Mouse (Mus musculus): ENCODE data around the gene Csf2rb.

DNA sequence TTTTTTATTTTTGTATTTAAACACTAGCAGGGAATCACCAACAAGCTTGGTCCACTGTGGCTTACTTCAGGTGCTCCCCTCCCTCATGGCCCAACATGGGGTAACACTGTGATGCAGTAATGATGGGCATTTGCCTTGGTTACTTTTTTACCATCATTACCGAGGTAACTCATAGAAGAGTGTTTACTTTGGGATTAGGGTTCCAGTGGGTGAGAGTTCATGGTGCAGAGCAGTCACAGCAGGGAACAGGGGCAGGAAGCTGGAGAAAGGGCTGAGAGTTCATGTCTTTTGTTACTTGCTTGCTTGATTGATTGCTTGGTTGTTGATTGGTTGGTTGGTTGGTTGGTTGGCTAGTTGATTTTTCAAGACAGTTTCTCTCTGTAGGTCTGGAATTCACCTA lies 18.1 kb downstream of the Csf2rb start:
- TF ChIP-seq EP300 (IDR thresholded peaks at IDR 0.05) (no peak), CTCF (IDR thresholded peaks at IDR 0.05) (no peak)

Data from lung, postnatal 0 days (tissue).